Mouse (Mus musculus): ENCODE results near the gene Exosc10.

Gene Exosc10

GRCm38 (mm10) chr4:148558297-148559000 is at the start of gene Exosc10:
Exosc10 (plus strand) TSS chr4:148558429.
- DNase-seq: peak; percentile 87 to 89

GRCm38 (mm10) chr4:148509450-148510084 is 48.7 kb upstream of the Exosc10 start:
- peak in 1 of 2 experiments; percentile 7 for DNase-seq

DNA sequence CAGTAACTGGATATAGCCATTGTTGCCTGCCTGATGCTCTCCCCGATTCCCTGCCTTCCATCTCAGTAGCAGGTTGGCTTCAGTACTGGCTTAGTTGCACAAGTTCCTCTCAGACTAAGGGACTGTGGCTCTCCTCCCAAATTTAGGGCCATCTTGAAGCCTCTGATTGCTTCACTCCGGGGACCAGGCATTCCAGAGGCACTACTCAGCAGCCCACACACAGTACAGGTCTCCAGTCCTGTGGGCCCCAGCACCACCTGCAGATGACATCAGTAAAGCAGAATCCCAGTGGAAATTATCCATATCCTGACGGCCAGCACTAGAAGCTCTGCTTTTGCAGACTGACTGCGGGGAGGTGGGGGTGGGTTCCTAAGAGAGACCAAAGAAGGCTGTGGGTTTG is 47.5 kb upstream of the Exosc10 start:
- no peak for DNase-seq

GRCm38 (mm10) chr4:148511334-148511733 is 46.9 kb upstream of the Exosc10 start:
- DNase-seq: no peak

DNA sequence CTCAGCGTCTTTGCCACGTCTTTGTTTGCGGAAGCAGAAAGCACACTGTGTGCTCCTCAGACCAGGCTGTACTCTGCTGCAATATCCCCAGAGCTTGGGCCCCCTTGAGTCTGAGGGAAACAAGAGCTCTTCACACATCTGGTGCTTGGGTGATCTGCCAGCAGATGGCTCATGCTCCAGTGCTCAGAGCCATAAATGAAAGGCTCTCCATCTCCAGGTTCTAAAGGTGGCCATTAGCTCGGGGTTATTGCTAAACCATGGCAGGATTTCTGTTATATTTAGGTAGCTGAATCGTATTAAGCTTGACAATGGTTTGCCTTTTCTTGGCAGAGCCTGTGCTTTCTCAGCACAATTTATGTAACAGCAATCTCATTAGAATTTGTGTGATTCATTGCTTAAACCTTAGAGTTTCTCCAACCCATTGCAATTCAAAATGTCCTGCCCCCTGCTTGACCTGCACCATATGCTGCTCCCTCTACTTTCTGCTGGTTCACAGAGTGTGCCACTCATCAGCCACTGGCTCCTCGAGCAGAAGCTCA is 45.1 kb upstream of the Exosc10 start:
- DNase-seq: no peak

DNA sequence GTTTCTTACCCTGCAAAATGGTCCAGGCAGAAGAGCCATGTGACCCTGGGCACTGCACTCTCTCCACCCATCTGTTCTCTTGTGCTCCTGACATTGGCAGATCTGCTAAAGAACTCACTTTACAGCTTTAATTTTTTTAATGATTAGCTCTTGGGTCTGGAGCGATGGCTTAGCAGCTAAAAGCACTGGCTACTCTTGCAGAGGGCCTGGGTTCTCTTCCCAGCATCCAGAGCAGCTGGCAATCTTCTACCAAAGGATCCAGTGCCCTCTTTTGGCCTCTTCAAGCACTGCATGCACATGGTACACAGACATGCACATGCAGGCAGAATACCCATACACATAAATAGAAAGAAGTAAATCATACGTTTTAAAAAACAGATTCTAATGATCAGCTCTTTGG is 42.9 kb upstream of the Exosc10 start:
- peak; percentile 9 to 24 for DNase-seq

DNA sequence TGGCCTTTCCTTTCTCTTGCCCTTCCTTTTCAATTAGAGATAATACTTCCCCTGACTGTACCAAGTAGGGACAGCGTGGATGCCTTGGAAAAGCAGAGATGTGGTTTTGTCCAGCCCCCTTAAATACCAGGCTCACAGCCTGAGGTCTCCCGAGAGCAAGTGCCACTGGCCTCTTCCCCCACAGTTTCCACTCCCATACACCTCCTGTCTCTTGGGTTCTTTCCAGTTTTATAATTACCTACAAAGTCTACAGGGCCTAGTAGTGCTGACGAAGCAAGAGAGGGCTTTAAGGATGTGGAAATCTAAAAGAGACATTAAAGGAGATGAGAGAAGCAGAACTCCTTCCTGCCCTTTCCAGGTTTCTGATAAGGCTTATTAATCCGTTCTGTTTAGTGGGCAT is 40.4 kb upstream of the Exosc10 start:
- DNase-seq: no peak

GRCm38 (mm10) chr4:148518235-148518795 is 39.9 kb upstream of the Exosc10 start:
- no peak for DNase-seq

GRCm38 (mm10) chr4:148523538-148523937 is 34.7 kb upstream of the Exosc10 start:
- no peak for DNase-seq

GRCm38 (mm10) chr4:148527158-148527910 is 30.9 kb upstream of the Exosc10 start:
- DNase-seq: no peak

- no peak for DNase-seq
Observed at GRCm38 (mm10) chr4:148530351-148530750, 27.9 kb upstream of the Exosc10 start.

GRCm38 (mm10) chr4:148530778-148531177 is 27.5 kb upstream of the Exosc10 start:
- no peak for DNase-seq

- DNase-seq: no peak
Observed at GRCm38 (mm10) chr4:148531341-148531740, 26.9 kb upstream of the Exosc10 start.

- no peak for DNase-seq
Observed at GRCm38 (mm10) chr4:148532516-148532915, 25.7 kb upstream of the Exosc10 start.

GRCm38 (mm10) chr4:148533613-148534328 is 24.5 kb upstream of the Exosc10 start:
- no peak for DNase-seq

GRCm38 (mm10) chr4:148535876-148536275 is 22.4 kb upstream of the Exosc10 start:
- DNase-seq: no peak

DNA sequence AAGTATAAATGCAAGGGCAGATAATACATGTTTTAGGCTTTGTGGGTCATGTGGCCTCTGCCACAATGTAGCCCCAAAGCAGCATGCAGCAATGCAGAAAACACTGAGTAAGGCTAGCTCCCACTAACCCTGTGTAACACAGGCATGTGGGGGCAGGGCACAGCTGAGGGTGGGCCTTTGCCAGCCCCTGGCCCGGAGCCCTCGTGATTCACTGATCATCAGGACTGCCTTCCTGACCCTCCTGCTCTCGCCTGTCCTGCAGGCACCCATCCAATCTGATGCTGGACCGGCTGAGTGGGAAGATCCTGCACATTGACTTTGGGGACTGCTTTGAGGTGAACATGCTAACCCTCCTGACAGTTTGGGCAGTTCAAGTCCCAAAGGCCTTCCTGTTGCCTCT is 9.1 kb upstream of the Exosc10 start:
- no peak for DNase-seq

GRCm38 (mm10) chr4:148557766-148558165 is 463 bp upstream of the Exosc10 start:
- DNase-seq: no peak

GRCm38 (mm10) chr4:148562676-148563075 is 4.4 kb downstream of the Exosc10 start:
- no peak for DNase-seq

GRCm38 (mm10) chr4:148563595-148563994 is 5.4 kb downstream of the Exosc10 start:
- DNase-seq: no peak

DNA sequence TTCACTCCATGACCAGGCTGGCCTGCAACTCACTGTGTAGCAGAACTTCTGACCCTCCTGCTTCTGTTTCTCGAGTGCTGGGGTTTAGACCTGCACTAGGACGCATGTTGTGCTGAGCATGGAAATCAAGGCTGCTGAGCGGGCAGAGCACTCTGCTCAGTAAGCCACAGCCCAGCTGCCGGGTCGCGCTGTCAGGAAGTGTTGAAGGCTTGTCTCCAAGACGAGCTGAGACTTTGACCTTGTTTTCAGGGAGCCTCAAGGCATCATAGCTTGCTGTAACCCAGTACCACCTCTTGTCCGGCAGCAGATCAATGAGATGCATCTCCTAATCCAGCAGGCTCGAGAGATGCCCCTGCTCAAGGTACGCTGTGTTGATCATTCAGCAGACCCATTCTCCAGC is 11.9 kb downstream of the Exosc10 start:
- no peak for DNase-seq

DNA sequence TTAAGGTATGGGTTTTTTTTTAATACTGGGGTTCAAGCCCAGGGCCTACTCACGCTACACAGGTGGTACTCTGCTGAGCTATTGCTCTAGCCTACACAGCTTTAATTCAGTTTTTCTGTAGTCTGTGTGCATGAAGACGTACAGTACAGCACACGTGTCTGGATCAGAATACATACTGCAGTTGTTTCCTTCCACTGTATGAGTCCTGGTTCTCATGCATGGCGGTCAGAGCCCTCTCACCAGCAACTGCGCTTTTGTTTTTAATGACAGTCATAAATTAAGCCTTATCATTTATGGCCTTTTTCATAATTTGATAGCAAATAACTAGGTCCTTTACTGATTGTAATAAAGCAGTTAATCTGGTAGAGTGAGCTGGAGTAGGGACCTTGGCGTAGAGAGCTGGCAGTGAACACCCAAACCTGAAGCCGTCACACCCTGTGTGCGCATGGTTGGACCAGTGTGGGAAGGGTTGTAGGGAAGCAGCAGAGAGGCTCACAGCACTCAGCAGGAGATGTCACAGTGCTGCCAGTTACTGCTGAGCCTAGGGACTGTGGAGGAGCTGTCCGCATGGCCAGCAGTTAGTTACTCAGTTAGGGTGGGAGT is 12.6 kb downstream of the Exosc10 start:
- no peak for DNase-seq

Measured in thymus, postnatal 36 days (tissue).